Mouse (Mus musculus) heart, adult 9 months (tissue): ENCODE measurements around the gene Dars.
"Not testable (repeated sequence)": the region's sequence is repeated elsewhere in the genome, so short reads cannot be mapped to it uniquely, and the experiment has no call there.

Experiments
- DNase-seq, 2 experiments: peaks; one replicate each; pipeline ENCODE4 v3.0.0; 2022; ENCODE audit warnings: low spot score in 2 of 2

Dars gene

DNA sequence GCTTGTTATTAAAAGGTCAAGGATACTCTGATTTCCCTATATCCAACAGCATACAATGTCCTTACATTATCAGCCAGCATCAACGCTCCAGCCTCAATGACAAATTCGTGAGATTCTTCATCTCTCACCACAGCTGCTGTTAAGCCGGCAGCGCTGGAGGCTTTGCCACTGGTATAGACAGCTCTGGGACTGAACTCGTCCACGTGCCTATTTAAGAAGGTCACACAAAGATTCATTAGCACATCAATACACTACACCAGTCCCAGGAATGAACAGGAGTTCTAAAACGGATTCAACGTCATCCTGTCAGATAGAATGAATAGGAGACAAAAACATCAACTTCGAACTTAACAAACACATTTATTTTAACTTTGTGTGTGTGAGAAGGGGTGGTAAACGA is 72.9 kb downstream of the Dars start:
- DNase-seq, result no peak

DNA sequence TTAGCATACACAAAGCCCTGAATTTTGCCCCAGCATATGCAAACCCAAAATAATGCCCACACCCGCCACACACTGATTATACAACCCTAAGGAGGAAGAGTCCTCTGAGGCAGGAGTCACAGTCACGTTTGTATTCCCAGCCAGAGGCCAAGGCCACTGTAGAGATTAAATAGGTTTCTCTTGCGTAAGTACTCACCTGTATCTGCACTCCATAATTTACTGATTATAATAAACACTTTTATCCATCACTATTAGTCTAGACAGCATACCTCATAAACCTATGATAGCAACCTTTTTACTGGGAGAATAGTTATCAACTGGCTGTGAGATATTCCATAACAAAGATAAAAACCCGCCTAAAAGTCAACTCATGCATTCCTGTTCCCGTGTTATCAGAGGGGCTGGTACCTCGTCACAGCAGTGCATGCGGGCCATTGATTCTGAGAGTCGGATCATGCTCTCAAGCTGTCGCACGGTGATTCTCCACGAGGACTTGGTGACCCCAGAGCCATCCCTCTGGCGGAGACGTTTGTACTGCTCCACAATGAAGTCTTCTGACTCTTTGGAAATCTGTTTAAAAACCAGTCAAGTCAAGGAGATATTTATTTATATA is 79.4 kb downstream of the Dars start:
- no peak for DNase-seq

DNA sequence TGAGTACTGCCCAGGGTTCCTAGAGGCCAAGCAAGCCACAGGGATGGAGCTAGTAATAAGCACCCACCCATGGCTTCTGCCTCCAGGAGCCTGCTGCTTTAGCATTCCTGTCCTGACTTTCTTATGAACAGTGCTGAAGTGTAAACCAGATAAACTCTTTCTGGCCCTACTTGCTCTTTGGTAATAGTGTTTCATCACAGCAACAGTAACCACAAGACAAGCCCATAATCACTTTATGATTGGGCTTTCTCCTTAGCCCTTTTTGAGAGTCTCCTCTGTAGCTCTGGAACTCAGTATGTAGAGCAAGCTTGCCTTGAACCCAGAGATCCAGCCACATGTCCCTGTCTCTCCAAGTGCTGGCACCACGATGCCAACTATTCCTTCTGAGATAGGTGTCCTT is 86.9 kb downstream of the Dars start:
- no peak for DNase-seq

DNA sequence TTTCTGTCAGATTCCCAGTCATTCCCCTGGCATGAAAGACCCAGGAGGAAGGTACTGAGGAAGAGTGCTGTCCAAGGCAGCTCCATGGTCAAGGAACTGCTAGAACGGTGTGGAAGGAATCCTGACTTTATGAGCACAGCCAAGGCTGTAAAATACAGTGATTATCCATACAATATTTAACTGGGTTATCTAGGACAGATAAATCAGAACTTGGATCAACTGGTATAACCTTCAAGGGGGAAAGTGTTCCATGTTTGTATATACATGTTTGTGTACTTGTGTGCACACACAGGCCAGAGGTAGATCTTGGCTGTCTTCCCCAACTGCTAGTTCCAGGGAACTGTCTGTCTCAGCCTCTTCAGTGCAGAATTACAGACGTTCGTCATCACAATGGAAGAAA is 89.0 kb downstream of the Dars start, which contains the start of gene Lct:
Lct (minus strand) TSS at position 101 of the 400 bp plus-strand sequence.
- DNase-seq, result no peak

DNA sequence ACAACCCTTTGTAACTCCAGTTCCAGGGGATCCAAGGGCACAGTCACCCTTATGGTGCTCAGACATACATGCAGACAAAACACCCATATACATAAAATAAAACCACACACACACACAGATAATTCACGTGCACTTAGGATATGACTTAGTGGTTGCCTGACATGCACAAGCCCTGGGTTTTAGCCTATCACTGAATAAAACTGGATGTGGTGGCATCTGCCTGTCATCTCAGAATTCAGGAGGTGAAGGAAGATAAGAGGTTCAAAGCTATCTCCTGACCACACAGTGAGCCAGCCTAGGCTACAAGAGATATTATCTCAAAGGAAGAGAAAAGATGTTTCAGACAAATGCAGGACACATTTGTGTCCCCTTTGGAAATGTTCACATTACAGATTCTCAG is 90.0 kb downstream of the Dars start:
- DNase-seq, result no peak

DNA sequence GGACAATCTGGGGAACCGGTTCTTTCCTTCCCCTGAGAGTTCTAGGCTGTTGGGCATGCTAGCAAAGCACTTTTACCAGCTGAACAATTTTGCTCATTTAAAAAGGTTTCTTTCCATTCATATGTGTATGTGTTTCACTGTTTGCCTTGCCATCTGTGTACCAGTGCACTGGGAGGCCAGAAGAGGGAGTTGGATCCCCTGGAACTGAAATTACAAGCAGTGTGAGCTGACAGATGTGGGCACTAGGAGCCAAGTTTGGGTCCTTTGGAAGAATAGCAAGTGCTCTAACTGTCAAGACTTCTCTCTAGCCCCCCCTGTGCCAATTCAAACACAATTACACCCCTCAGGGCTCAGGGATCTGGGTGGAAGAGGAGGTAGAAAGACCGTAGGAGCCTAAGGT is 92.4 kb downstream of the Dars start:
- no peak for DNase-seq

DNA sequence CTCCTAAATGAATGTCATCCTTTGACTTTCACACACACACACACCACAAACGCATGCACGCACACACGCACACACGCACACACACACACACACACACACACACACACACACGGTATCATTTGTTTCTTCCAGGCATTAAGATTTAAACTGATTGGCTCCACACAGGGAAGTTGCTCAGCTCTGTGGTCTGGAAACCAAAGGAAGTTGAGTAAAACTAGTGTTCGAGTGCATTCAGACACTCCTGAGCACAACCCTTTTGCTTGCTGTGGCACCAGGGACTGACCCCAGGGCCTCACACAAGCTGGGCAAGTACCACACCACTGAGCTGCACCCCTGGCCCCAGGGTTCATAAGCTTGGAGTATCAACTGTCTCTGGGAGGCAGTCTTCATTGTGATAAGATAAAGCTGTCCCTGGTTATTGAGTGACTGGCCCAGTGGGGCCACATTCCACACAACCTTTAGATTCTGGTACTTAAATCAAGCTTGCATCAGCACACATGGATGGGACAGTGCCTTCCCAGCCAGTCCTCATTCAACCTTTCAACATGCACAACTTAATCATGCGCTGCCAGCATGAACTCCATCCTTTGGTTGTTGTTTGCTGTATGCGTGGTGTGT is 94.0 kb downstream of the Dars start:
- DNase-seq, result no peak

DNA sequence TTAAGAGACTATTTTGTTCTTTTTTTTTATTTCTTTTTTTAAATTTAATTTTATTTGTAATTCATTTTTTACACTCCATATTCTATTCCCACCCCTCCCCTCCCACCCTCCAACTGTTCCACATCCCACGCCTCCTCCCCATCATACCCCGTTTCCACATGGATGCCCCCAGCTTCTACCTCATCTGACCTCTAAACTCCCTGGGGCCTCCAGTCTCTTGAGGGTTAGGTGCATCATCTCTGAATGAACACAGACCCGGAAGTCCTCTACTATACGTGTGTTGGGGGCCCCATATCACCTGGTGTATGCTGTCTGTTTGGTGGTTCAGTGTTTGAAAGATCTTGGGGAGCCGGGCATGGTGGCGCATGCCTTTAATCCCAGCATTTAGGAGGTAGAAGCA is 97.9 kb downstream of the Dars start:
- DNase-seq, result not testable (repeated sequence)

DNA sequence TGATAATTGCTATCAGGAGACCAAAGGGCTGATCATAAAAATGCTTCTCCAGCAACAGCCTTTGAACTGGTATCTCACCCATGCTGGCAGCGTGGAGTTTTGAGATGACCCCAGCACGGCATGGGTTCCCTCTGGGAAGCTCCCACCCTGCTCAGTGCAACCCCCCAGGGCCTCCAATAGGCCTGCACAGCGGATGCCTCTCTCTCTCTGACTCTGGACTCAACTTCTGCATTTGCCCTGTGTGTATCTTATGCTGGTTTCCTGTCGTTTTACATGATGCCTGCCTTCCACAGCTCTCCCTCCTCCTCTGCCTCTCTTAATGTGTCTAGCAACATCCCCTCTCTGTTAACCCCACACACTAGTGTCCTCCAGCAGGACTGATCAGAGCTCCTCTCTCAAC is 102.5 kb downstream of the Dars start:
- DNase-seq, result no peak
